Mouse (Mus musculus) stomach, postnatal 0 days (tissue): ENCODE results near the gene Clptm1. TPM values are rescaled to one million over a fixed set of nuclear protein-coding genes. Genes with fewer than 3 reads are reported as not detected.

Source experiments
- ATAC-seq: fragments of 200-750 bp; cut with Nextera tagmentation; 2 replicates; pipeline ENCODE4 v1.8.0; 2017; ENCODE audit not compliant: low FRiP score, low TSS enrichment
- DNase-seq: peaks from one replicate; pipeline ENCODE4 v3.0.0-alpha.2; 2016; ENCODE audit warnings: low spot score
- H3K27ac ChIP-seq: fragments of 300-500 bp; sonication (generic); replicated peaks from 2 replicates; pipeline ENCODE4 v1.5.1; 2014; ENCODE audit warnings: mild to moderate bottlenecking, control low read depth
- H3K27me3 ChIP-seq: fragments of 300-500 bp; sonication (generic); 2 replicates; pipeline ENCODE4 v1.6.1; 2014; ENCODE audit warnings: low read length; ENCODE audit not compliant: control insufficient read depth, insufficient read depth
- H3K36me3 ChIP-seq: fragments of 300-500 bp; sonication (generic); 2 replicates; pipeline ENCODE4 v1.6.1; 2014; ENCODE audit warnings: low read length, mixed read lengths; ENCODE audit not compliant: control insufficient read depth, insufficient read depth
- H3K4me1 ChIP-seq: fragments of 300-500 bp; sonication (generic); replicated peaks from 2 replicates; pipeline ENCODE4 v1.6.1; 2014; ENCODE audit warnings: antibody characterized with exemption; ENCODE audit not compliant: control insufficient read depth, insufficient read depth
- H3K4me2 ChIP-seq: fragments of 300-500 bp; sonication (generic); replicated peaks from 2 replicates; pipeline ENCODE4 v1.6.1; 2014; ENCODE audit warnings: low read depth, mild to moderate bottlenecking, control low read depth, moderate library complexity
- H3K4me3 ChIP-seq: fragments of 300-500 bp; sonication (generic); 2 replicates; pipeline ENCODE4 v1.5.1; 2014; ENCODE audit warnings: low read depth, low read length, control low read depth
- H3K9ac ChIP-seq: fragments of 300-500 bp; sonication (generic); 2 replicates; pipeline ENCODE4 v1.6.1; 2014; ENCODE audit warnings: mild to moderate bottlenecking, low read length, control low read depth, mixed read lengths
- H3K9me3 ChIP-seq: fragments of 300-500 bp; sonication (generic); 2 replicates; pipeline ENCODE4 v1.6.1; 2016; ENCODE audit warnings: low read length; ENCODE audit not compliant: control insufficient read depth
- CTCF ChIP-seq: IDR thresholded peaks from 2 replicates; pipeline ENCODE4 v1.5.1; 2016; ENCODE audit warnings: antibody characterized with exemption, low read depth, mild to moderate bottlenecking, moderate library complexity
- EP300 ChIP-seq: optimal IDR thresholded peaks from 2 replicates; pipeline ENCODE3; 2016; ENCODE audit warnings: antibody characterized with exemption
- WGBS: fragments of 180-500 bp; shearing (Covaris S2); extraction: QIAGEN DNeasy Blood & Tissue Kit; methylation state at CpG from one replicate; pipeline ENCODE4 v1.1.7; 2014; 5-methylcytosine and 5-hydroxymethylcytosine counted together
- polyA plus RNA-seq: library from polyadenylated mRNA; unstranded; fragments of >200 nt; fragmentation: Nextera tagmentation; extraction: Ambion mirVana; gene quantifications from 2 replicates; pipeline ENCODE4 v1.2.1, GENCODE M21; 2015

Clptm1 gene
- polyA plus RNA-seq, 1 experiment from 2014 or later, result 55.0 TPM

DNA sequence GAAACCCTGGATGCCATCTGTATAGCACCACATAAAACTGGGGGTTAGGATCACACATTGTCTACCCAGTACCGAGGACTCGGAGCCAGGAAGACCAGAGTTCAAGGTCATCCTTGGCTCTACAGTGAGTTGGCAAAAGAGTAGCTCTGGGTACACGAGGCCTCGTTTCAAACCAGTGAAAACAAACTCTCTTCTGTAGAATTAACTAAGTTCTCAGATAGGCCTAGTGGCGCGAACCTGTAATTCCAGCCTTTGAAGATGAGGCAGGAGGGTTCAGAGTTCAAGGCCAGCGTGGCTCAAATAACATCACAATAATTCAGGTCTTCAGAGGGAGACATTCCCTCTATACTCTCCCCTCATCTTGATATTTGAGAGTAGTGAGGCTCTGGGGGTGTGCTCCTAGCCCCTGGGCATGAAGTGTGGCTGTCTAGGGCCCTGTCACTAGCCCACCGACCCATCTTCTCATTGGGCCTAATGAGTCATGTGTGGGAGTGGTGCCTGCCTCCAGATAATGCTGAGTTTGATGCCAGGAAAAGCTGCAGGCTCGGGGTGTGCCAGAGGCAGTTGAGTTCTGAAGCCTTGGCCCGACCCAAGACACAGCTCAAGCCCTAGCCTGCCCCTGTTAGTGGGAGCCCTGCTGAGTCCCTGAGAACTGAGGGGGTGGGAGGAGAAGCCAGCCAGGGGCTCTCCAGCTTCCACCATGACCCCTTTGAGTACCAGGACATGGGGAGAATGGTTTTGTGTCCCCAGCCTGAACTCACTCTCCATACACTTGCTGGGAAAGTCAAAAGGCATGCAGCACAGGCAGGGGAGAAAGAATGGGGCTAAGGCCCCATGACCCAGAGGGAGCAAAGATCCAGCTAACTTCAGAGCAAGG, 29.7 kb upstream of the Clptm1 start:
- no peak overlapping the region for H3K4me3 ChIP-seq
- H3K27ac ChIP-seq, result 0 out of 2 replicates have a peak overlapping the region, but pooled peaks have one; percentile 8
- peaks cover 3% of the 10 kb centered on the region; the same call in 1 of the 2 replicates for H3K4me1 ChIP-seq
- no peaks in the 10 kb centered on the region for H3K36me3 ChIP-seq
- H3K9ac ChIP-seq, result no peak overlapping the region
- DNase-seq (no peak), ATAC-seq (no peak)
- no peaks in the 10 kb centered on the region for H3K9me3 ChIP-seq
- no peak for TF ChIP-seq CTCF
- TF ChIP-seq EP300, result no peak
- no peaks in the 10 kb centered on the region for H3K27me3 ChIP-seq
- no peak overlapping the region for H3K4me2 ChIP-seq
- WGBS, result 70% methylated on average over 10 of the region's 10 CpGs

DNA sequence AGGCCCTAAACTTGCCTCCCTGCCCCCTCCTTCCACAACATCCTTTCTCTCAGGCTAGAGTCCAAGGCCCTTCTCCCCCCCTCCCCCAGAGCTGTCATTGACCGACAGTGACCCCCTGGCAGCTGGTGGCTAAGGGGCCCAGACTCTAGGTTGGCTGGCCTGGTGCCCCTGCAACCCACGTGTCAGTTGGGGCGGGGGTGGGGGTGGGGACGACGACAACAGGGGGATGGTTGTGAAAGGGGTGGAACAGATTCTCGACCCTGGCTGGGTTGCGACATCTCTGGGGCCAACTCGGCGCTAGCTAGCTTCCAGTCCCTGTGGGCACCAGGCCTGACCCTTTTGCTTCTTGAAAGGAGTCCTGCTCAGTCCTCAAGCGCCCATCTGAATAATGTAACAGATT, 28.6 kb upstream of the Clptm1 start:
- no peak overlapping the region for H3K4me3 ChIP-seq
- H3K36me3 ChIP-seq, result no peaks in the 10 kb centered on the region
- TF ChIP-seq CTCF (no peak), EP300 (no peak)
- H3K9ac ChIP-seq, result no peak overlapping the region
- DNase-seq, result peak; percentile 50
- H3K27me3 ChIP-seq, result no peaks in the 10 kb centered on the region
- ATAC-seq, result peak; percentile 27; the same call in 1 of the 2 replicates
- H3K4me2 ChIP-seq, result no peak overlapping the region
- no peak overlapping the region for H3K27ac ChIP-seq
- peaks cover under 1% of the 10 kb centered on the region; the same call in 1 of the 2 replicates for H3K4me1 ChIP-seq
- WGBS, result 28% methylated on average over 10 of the region's 10 CpGs
- H3K9me3 ChIP-seq, result no peaks in the 10 kb centered on the region

- H3K4me3 ChIP-seq, result no peak within 1 kb of the TSS
- no peak within 1 kb of the TSS for H3K9ac ChIP-seq
- no peaks in the 10 kb centered on the region for H3K36me3 ChIP-seq
- no peaks in the 10 kb centered on the region for H3K27me3 ChIP-seq
- ATAC-seq (no peak), DNase-seq (no peak)
- TF ChIP-seq CTCF (no peak), EP300 (no peak)
- no peaks in the 10 kb centered on the region; the same call in 1 of the 2 replicates for H3K4me1 ChIP-seq
- H3K27ac ChIP-seq, result peak within 1 kb of the TSS; percentile 45; the same call in 1 of the 2 replicates
- peak within 1 kb of the TSS; percentile 11; the same call in 1 of the 2 replicates for H3K4me2 ChIP-seq
- 55% methylated on average over 27 of the region's 28 CpGs for WGBS
- H3K9me3 ChIP-seq, result no peaks in the 10 kb centered on the region
Observed at GRCm38 (mm10) chr7:19691873-19692865, 27.3 kb upstream of the Clptm1 start, which contains the start of gene Apoc1. Gene Apoc1, minus strand, starts transcription at chr7:19692660.

GRCm38 (mm10) chr7:19691434-19691833, 26.6 kb upstream of the Clptm1 start:
- no peak for ATAC-seq
- Histone ChIP-seq H3K9ac (no peak overlapping the region), H3K9me3 (no peaks in the 10 kb centered on the region), H3K4me2 (no peak overlapping the region; the same call in 1 of the 2 replicates), H3K36me3 (no peaks in the 10 kb centered on the region), H3K4me3 (no peak overlapping the region), H3K27me3 (no peaks in the 10 kb centered on the region), H3K27ac (peak overlapping the region; percentile 45; the same call in 1 of the 2 replicates), H3K4me1 (no peaks in the 10 kb centered on the region; the same call in 1 of the 2 replicates)
- no peak for TF ChIP-seq EP300
- no peak for TF ChIP-seq CTCF
- WGBS, result 68% methylated on average over 6 of the region's 6 CpGs
- DNase-seq, result no peak

- Histone ChIP-seq H3K9ac (no peak overlapping the region), H3K4me1 (no peaks in the 10 kb centered on the region; the same call in 1 of the 2 replicates), H3K27me3 (no peaks in the 10 kb centered on the region), H3K9me3 (no peaks in the 10 kb centered on the region), H3K36me3 (no peaks in the 10 kb centered on the region), H3K4me2 (no peak overlapping the region), H3K4me3 (no peak overlapping the region), H3K27ac (no peak overlapping the region)
- DNase-seq, result no peak
- no peak for ATAC-seq
- 84% methylated on average over 4 of the region's 4 CpGs for WGBS
- no peak for TF ChIP-seq CTCF
- TF ChIP-seq EP300, result no peak
Observed at GRCm38 (mm10) chr7:19690845-19691244, 26.0 kb upstream of the Clptm1 start.
